Mouse (Mus musculus) testis, postnatal 10 days (tissue): ENCODE measurements around the gene Elf2.
"Not testable (repeated sequence)": the region's sequence is repeated elsewhere in the genome, so short reads cannot be mapped to it uniquely, and the experiment has no call there.

ENCODE experiments used
- DNase-seq: peaks from one replicate; pipeline ENCODE4 v3.0.0; 2021; ENCODE audit warnings: low spot score

Gene Elf2

DNA sequence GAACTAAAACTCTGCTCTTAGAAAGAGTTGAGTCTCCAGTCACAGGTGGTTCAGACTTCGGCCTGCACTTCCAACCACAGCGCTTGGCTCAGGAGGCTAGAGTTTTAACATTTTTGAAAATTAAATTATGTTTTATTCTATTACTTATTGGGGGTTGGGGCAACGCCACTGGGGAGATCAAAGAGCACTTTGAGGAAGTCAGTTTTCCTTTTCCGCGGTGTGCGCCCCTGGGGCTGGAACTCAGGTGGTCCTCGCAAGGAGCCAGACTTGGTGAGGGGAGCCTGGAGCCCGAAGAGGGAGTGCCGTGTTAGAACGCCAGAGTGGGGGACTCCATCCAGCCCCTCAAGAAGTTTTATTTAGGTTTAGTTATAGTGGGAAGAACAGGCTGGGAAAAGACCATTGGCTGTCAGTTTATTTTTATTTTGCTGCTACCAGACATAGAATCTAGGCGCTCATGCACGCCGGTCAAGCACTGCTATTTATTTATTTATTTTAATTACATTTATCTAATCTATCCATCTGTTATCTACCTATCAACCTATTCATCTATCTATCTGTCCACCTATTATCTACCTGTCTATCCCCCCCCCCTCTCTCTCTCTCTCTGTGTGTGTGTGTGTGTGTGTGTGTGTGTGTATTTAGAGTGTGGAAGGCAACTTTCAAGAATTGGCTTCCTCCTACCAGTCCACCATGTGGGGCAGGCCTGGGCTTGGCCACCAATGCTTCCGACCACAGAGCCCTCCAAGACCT, 19.3 kb upstream of the Elf2 start:
- DNase-seq, result no peak

GRCm38 (mm10) chr3:51358660-51359557, 18.4 kb upstream of the Elf2 start:
- DNase-seq, result peak; percentile 61

DNA sequence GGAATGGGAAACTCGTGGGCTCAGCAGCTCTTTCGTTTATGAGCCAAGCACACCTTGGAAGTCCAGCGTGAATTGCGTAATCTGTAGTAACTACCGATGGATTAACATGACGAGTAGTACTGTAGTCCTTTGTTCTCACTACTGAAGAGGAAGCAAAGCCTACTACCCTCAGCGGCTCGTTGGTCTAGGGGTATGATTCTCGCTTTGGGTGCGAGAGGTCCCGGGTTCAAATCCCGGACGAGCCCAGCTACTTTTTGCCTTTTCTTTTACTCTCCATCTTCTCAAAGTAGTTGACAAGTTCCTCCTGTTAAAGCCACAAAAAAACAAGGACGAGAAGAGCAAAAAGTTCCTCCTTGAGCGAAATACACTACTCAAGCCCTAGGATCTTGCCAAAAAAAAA, 17.7 kb upstream of the Elf2 start:
- peak; percentile 57 for DNase-seq

DNA sequence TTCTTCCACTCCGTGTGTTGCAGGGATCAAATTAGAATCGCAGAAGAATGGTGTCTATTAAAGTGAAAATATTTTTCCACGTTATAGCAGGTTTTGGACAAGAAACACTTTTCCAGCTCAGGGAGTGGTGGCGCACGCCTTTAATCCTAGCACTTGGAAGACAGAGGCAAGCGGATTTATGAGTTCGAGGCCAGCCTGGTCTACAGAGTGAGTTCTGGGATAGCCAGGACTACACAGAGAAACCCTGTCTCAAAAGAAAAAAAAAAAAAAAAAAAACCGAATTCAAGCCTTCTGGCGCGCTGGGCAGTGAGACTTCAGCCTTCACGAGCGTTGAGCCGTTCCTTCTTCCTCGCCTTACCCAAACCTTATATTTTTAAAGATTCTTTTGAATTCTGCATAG, 17.2 kb upstream of the Elf2 start:
- DNase-seq, result no peak

GRCm38 (mm10) chr3:51357078-51357477, 16.6 kb upstream of the Elf2 start:
- no peak for DNase-seq

DNA sequence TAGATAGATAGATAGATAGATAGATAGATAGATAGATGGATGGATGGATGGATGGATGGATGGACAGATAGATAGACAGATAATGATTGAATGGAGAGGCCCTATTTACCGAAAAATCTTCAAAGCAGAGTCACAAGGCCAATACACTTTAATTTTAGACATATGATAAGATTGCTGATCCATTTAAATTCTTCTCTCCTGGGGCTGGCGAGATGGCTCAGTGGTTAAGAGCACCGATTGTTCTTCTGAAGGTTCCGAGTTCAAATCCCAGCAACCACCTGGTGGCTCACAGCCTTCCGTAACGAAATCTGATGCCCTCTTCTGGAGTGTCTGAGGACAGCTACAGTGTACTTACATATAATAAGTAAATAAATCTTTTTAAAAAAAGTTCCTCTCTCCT, 14.5 kb upstream of the Elf2 start:
- not testable (repeated sequence) for DNase-seq

DNA sequence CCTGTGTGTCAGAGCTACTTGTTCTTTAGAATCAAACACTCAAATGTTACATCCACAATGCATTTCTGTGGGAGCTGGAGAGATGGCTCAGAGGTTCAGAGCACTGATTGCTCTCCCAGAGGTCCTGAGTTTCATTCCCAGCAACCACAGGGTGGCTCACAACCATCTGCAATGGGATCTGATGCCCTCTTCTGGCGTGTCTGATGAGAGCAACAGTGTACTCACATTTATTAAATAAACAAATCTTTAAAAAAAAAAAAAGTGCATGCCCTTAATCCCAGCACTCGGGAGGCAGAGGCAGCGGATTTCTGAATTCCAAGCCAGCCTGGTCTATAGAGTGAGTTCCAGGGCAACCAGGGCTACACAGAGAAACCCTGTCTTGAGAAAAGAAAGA, 13.6 kb upstream of the Elf2 start:
- DNase-seq, result no peak

DNA sequence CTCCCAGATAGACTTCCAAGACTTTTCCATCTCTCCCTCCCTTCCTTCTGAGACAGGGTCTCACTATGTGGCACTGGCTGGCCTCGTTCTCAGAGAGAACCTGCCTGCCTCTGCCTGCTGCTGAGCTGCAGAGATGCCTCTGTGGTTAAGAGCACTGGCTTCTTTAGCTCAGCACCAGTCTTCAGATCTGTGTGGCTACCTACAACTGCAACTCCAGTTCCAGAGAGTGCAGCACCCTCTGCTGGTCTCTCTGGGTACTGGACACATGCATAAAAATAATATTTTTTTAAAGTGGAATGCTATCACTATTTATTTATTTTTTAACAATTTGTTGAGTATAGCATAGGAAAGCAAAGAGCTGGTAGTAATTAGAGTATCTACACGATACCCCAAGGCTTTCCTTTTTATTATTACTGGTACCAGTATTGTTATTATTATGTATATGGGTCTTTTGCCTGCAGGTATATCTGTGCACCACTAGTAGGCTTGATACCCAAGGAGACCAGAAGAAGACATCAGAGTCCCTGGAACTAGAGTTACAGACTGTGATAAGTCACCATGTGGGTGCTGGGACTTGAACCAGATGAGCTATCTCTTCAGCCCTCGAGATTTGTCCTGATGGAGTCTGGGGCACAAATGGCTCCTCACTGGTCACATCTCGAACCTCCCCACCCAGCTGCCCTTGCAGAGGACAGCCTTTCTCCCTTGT, 13.0 kb upstream of the Elf2 start:
- peak; percentile 76 for DNase-seq

DNA sequence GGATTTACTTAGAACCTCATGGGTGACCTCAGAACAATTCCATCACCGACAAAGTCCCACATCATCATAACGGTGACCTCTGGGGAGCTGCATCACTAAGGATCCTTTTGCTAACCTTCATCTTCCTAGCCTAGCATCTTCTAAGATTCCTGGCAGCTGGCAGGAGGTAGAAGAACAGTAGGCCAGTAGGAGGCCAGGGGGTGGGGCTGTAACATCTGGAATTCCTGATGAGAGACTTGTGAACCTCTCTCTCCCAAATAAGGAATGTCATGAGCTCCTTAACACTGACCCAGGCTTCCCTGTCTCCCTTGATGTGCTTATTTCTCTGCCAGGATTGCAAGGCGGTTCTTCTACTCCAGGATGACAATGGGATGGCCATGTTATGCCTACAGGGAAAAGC, 10.3 kb upstream of the Elf2 start:
- DNase-seq, result no peak

DNA sequence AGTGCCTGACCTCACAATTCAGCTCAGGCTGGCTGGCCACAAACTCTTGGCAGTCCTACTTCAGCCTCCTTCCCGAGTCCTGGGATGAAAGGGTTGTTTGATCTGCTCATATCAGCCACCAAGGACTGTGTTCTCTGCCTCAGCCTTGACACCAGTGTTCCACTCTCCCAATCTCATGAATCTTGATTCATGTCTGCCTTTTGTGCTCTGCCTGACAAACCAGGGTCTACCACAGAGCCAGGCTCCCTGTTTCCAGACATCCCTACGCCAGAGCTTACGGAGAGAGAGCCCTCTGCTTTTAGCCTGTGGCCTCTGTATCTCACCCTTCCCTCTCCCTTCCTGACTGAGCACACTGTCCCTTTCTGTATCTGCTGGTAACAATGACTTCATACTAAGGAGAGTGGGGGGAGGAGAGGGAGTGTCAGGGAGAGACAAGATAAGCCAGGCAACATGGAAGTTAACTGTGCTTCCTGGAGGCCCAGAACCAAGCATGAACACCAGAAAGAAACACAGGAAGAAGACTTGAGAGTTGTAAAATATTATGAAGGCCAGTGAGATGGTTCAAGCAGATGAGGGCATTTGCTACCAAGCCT, 8.3 kb upstream of the Elf2 start:
- DNase-seq, result no peak

DNA sequence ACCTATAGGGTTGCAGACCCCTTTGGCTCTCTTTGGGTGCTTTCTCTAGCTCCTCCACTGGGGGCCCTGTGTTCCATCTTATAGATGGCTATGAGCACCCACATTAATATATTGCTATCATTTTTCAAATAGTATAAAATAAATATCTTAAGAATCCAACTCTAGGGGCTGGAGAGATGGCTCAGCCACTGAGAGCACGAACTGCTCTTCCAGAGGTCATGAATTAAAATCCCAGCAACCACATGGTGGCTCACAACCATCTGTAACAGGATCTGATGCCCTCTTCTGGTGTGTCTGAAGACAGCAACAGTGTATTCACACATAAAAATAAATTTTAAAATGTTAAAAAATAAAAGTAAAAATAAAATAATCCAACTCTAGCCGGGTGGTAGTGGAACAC, 4.6 kb upstream of the Elf2 start:
- not testable (repeated sequence) for DNase-seq

DNA sequence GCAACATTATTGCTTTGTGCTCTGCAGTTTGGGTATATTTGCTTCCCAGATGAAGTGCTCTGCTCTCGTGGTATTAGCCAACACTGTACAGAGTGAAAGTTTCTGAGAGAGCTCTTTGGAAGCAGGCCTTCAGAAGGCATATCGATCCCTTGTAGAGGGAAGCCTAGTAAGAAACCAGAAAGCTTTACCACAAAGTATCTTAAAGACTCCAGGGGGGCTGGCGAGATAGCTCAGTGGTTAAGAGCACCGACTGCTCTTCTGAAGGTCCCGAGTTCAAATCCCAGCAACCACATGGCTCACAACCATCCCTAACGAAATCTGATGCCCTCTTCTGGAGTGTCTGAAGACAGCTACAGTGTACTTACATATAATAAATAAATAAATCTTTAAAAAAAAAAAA, 3.7 kb upstream of the Elf2 start:
- DNase-seq, result not testable (repeated sequence)

GRCm38 (mm10) chr3:51343260-51343659, 2.8 kb upstream of the Elf2 start:
- no peak for DNase-seq

- DNase-seq, result no peak
Observed at GRCm38 (mm10) chr3:51342152-51342551, 1.7 kb upstream of the Elf2 start.

DNA sequence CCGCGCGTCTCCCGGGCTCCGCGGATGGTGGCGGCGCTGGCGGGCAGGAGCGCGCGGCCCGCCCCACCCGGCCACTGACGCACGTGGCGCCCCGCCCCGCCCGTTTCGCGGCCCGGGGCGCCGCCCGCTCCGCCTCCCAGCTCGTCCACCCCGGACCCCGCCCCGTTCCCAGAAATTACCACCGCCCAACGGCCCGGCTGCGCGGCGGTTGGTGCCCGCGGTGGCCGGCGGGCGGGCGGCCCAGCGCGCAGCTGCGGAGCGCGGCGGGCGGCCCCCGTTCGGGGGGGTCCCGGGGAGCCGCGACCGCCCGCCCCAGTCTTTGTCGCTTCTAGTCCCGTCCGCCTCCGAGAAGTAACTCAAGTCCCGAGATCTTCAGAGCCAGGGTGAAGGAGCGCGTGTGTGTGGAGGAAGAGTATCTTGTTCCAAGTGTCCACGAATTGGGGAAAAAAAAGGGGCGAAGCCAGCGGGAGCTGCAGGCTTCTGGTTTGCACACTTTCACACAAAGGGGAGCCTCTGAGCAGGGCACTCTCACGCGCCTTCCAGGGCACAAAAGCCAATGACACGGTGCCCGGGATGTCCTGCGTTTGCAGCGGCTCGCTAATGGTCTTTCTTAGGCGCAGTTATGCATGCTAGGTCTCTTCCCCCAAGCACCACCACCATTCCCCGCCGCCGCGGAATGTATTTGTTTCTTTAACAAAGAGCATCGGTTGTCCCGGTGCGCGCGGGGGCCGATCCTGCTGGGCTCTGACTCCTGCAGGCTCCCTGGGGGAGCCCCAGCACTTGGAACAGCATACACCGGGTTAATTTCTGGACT, 1.0 kb upstream of the Elf2 start:
- DNase-seq, result peak; percentile 93

DNA sequence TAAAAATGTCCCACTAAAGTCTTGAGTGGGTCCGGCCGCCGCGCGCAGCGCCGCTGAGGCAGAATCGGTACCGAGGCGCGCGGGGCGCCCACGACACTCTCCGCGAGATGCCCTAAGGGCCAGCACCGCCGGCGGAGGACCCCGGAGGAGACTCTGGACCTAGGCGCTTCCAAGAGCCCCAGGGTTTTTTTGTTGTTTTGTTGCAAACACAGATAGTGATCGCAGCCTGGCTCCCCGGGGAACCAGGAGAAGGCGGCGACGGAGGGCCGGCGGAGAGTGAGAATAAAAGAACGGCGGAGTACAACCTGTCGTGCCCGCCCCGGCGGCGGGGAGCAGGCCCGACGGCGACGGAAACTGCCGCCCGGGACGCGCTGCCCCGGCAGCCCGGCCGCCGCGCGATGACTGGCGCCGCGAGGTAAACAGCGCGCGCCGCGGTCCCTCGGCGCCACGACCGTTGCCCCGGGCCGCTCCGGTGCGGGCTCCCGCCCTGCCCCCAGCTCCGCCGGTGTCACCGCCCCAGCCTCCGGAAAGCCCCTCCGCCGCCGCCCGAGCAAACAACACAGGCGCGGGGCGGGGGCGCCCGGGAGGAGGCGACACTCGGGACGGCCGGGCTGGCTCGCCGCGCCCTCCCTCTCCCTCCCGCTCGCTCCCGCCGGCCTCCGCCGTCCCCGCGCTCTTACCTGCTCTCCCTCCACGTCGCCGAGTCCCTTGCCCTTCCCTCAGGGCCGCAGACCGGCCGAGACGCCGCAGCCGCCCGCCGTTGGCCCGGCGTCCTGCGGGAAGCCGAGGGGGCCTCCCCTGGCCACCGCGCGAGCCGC, 520 bp downstream of the Elf2 start:
- DNase-seq, result peak; percentile 72

GRCm38 (mm10) chr3:51339378-51339733, 1.1 kb downstream of the Elf2 start:
- no peak for DNase-seq

DNA sequence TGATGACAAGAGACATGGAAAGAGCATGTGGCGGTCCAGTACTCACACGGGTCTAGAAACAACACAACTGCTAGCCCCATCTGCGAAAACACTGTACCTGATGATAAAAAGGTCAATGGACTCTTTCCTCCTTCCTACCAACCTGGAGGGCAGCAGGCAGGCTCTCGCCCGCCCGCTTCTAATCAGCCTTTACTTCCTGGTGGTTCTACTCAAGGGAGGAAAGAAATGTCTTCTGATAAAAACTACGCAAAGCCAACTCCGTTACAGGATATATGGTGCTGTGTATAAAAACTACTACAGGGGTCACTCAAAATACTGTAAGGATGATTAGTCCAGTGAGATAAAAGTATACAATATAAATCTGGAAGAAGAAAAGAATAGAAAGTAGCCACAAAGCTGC, 5.1 kb downstream of the Elf2 start:
- DNase-seq, result no peak

- DNase-seq, result no peak
Observed at GRCm38 (mm10) chr3:51333950-51334349, 6.5 kb downstream of the Elf2 start.

- peak; percentile 64 for DNase-seq
Observed at GRCm38 (mm10) chr3:51333234-51333889, 7.1 kb downstream of the Elf2 start.
